Mouse (Mus musculus): ENCODE results near the gene Olfr605. TPM values are rescaled to one million over a fixed set of nuclear protein-coding genes. Genes with fewer than 3 reads are reported as not detected.
"Not testable (repeated sequence)": the region's sequence is repeated elsewhere in the genome, so short reads cannot be mapped to it uniquely, and the experiment has no call there.

Gene Olfr605
- not detected in 2 replicates for polyA plus RNA-seq (2015; fragmentation: Nextera tagmentation; extraction: Ambion mirVana)

- Histone ChIP-seq H3K27ac (no peak within 1 kb of the TSS), H3K4me2 (no peak within 1 kb of the TSS), H3K9me3 (replicated peaks) (no peaks in the 10 kb centered on the region), H3K4me1 (replicated peaks) (no peaks in the 10 kb centered on the region), H3K9ac (no peak within 1 kb of the TSS), H3K4me3 (no peak within 1 kb of the TSS), H3K36me3 (no peaks in the 10 kb centered on the region), H3K27me3 (no peaks in the 10 kb centered on the region)
- WGBS: 77% methylated on average over 1 of the region's 1 CpGs
- ATAC-seq (replicated peaks; ENCODE audit: insufficient number of reproducible peaks, insufficient read depth, low FRiP score, low read depth): no peak
Measured at GRCm38 (mm10) chr7:103445339-103445738, at the start of gene Olfr605. TSS of gene Olfr605 (minus strand) at chr7:103445439.

DNA sequence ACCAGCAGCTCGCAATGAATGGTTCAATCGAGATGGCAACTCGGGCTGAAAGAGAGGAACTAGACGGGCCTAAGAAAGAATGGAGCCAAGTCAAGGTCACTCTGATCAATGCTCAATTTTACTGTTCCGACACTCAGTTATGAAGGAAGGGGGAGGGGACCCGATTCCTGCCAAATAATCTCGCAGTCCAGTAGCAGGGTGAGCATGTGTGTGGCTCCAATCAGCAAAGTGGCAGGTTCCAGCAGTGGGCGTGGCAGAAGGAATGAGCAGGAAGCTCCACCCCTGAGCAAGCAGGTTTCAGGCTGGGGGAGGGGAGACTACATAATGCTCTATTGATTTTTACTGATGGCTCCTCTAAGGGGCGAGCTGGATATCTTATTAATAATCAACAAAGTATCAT lies 31.9 kb upstream of the Olfr605 start:
- H3K36me3 ChIP-seq; H3K9me3 ChIP-seq (replicated peaks); H3K4me3 ChIP-seq; H3K4me1 ChIP-seq (replicated peaks); ATAC-seq (replicated peaks; ENCODE audit: insufficient number of reproducible peaks, insufficient read depth, low FRiP score, low read depth); H3K27ac ChIP-seq; H3K4me2 ChIP-seq; H3K27me3 ChIP-seq; H3K9ac ChIP-seq: not testable (repeated sequence)
- 85% methylated on average over 9 of the region's 9 CpGs for WGBS

DNA sequence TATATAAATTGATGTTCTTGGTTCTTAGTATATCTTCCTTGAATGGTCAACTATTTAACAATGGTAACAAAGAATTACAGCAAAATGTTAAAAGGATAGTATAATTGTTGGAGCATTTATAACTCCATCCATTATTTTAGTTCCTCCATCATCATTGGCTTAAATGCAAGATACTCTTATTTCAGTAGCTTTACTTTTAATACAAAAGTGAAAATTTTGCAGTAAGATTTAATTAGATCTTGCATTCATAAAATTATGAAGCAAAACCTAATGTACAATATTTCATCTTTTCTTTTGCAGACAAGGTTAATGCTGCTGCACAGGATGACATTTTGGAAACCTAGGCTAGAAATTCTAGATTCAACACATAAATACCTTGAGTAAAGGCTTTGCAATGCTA lies 24.3 kb upstream of the Olfr605 start, which contains the start of gene Olfr608:
TSS of gene Olfr608 (plus strand) at position 301 of the 400 bp plus-strand sequence.
- Histone ChIP-seq H3K27me3 (no peaks in the 10 kb centered on the region), H3K27ac (no peak within 1 kb of the TSS), H3K4me1 (replicated peaks) (no peaks in the 10 kb centered on the region), H3K4me3 (no peak within 1 kb of the TSS), H3K4me2 (no peak within 1 kb of the TSS), H3K9me3 (replicated peaks) (no peaks in the 10 kb centered on the region), H3K9ac (no peak within 1 kb of the TSS), H3K36me3 (no peaks in the 10 kb centered on the region)
- ATAC-seq (replicated peaks; ENCODE audit: insufficient number of reproducible peaks, insufficient read depth, low FRiP score, low read depth): no peak

DNA sequence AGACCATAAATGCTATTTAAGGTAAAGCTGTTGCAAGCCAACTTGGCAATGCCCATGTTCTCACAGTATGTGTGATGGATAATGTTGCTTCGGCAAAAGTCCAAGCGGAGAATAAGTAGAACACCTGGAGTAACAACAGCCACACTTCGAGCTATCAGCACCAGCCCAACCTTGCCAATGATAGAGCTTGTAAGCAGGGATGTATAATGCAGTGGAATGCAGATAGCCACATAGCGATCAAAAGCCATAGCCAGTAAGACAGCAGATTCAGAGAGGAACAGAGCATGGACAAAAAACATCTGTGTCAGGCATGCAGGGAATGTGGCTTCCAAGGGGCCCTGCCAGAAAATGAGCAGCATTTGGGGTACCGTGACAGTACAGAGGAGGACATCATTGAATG lies 15.4 kb upstream of the Olfr605 start:
- Histone ChIP-seq H3K4me1 (replicated peaks) (no peaks in the 10 kb centered on the region), H3K36me3 (no peaks in the 10 kb centered on the region), H3K27me3 (no peaks in the 10 kb centered on the region), H3K9me3 (replicated peaks) (no peaks in the 10 kb centered on the region), H3K4me2 (peak overlapping the region; percentile 8; the same call in 1 of the 2 replicates), H3K9ac (no peak overlapping the region), H3K4me3 (peak overlapping the region; percentile 22; the same call in 1 of the 2 replicates), H3K27ac (peak overlapping the region; percentile 60)
- 48% methylated on average over 5 of the region's 5 CpGs for WGBS
- peak; percentile 86 for ATAC-seq (replicated peaks; ENCODE audit: insufficient number of reproducible peaks, insufficient read depth, low FRiP score, low read depth)

- Histone ChIP-seq H3K4me2 (no peak within 1 kb of the TSS), H3K4me1 (replicated peaks) (no peaks in the 10 kb centered on the region), H3K9ac (no peak within 1 kb of the TSS), H3K4me3 (no peak within 1 kb of the TSS), H3K27me3 (no peaks in the 10 kb centered on the region), H3K36me3 (no peaks in the 10 kb centered on the region), H3K9me3 (replicated peaks) (no peaks in the 10 kb centered on the region), H3K27ac (no peak within 1 kb of the TSS)
- no peak for ATAC-seq (replicated peaks; ENCODE audit: insufficient number of reproducible peaks, insufficient read depth, low FRiP score, low read depth)
- 84% methylated on average over 2 of the region's 2 CpGs for WGBS
Measured at GRCm38 (mm10) chr7:103448746-103449145, 3.5 kb upstream of the Olfr605 start, which contains the start of gene Olfr606. TSS of gene Olfr606 (plus strand) at chr7:103449046.

GRCm38 (mm10) chr7:103414772-103415171 lies 30.5 kb downstream of the Olfr605 start, which contains the start of gene Usp17lc:
TSS of gene Usp17lc (plus strand) at chr7:103415072.
- not testable (repeated sequence) for H3K27me3 ChIP-seq; H3K27ac ChIP-seq; H3K4me3 ChIP-seq; ATAC-seq (replicated peaks; ENCODE audit: insufficient number of reproducible peaks, insufficient read depth, low FRiP score, low read depth); H3K4me2 ChIP-seq; H3K9me3 ChIP-seq (replicated peaks); H3K36me3 ChIP-seq; H3K4me1 ChIP-seq (replicated peaks); H3K9ac ChIP-seq
- WGBS: 53% methylated on average over 1 of the region's 1 CpGs

GRCm38 (mm10) chr7:103406521-103407055 lies 38.7 kb downstream of the Olfr605 start:
- not testable (repeated sequence) for H3K4me2 ChIP-seq; H3K27ac ChIP-seq; H3K9ac ChIP-seq; H3K9me3 ChIP-seq (replicated peaks); H3K36me3 ChIP-seq; H3K4me1 ChIP-seq (replicated peaks); ATAC-seq (replicated peaks; ENCODE audit: insufficient number of reproducible peaks, insufficient read depth, low FRiP score, low read depth); H3K27me3 ChIP-seq; H3K4me3 ChIP-seq
- 69% methylated on average over 3 of the region's 3 CpGs for WGBS

- WGBS: 17% methylated on average over 1 of the region's 1 CpGs
- Histone ChIP-seq H3K4me2 (no peak overlapping the region), H3K9me3 (replicated peaks) (no peaks in the 10 kb centered on the region), H3K4me1 (replicated peaks) (no peaks in the 10 kb centered on the region), H3K36me3 (no peaks in the 10 kb centered on the region), H3K4me3 (no peak overlapping the region), H3K9ac (no peak overlapping the region), H3K27me3 (no peaks in the 10 kb centered on the region), H3K27ac (no peak overlapping the region)
- ATAC-seq (replicated peaks; ENCODE audit: insufficient number of reproducible peaks, insufficient read depth, low FRiP score, low read depth): no peak
Measured at GRCm38 (mm10) chr7:103398981-103399380, 46.3 kb downstream of the Olfr605 start.

DNA sequence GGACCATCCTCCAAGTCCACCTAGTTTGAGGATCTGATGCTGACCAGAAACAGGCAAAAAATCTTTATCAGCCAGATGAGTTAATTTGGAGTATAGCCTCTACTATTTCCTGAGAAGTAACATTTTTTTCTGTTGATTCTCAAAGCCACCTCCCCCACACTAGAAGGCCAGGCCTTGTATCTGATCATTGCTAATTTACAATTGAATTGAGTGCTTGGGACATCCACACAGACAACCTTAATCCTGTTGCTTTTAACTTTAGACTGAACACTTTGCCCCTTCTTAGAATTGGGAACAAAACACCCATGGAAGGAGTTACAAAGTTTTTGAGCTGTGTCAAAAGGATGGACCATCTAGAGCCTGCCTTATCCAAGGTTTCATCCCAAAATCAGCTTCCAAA lies 47.5 kb downstream of the Olfr605 start:
- Histone ChIP-seq H3K4me3 (no peak overlapping the region), H3K27me3 (no peaks in the 10 kb centered on the region), H3K4me2 (no peak overlapping the region), H3K27ac (no peak overlapping the region), H3K9ac (no peak overlapping the region), H3K4me1 (replicated peaks) (no peaks in the 10 kb centered on the region), H3K36me3 (no peaks in the 10 kb centered on the region), H3K9me3 (replicated peaks) (no peaks in the 10 kb centered on the region)
- ATAC-seq (replicated peaks; ENCODE audit: insufficient number of reproducible peaks, insufficient read depth, low FRiP score, low read depth): no peak

Small RNAs within 50 kb of the gene (microRNA-seq; reads per million reads assigned to microRNA genes)
- not detected for gene Gm25774

Other genes with a start within 250 kb of the Olfr605 start
- not detected in 2 replicates for gene Olfr593, start 233.6 kb downstream of the Olfr605 start, polyA plus RNA-seq (2015; fragmentation: Nextera tagmentation; extraction: Ambion mirVana)
- not detected in 2 replicates for gene Olfr594, start 228.4 kb downstream of the Olfr605 start, polyA plus RNA-seq (2015; fragmentation: Nextera tagmentation; extraction: Ambion mirVana)
- not detected in 2 replicates for gene Usp17ld, start 192.9 kb downstream of the Olfr605 start, polyA plus RNA-seq (2015; fragmentation: Nextera tagmentation; extraction: Ambion mirVana)
- gene Olfr596, start 139.8 kb downstream of the Olfr605 start, polyA plus RNA-seq (2015; fragmentation: Nextera tagmentation; extraction: Ambion mirVana): not detected in 2 replicates
- not detected in 2 replicates for gene Olfr597, start 129.1 kb downstream of the Olfr605 start, polyA plus RNA-seq (2015; fragmentation: Nextera tagmentation; extraction: Ambion mirVana)
- not detected in 2 replicates for gene Olfr598, start 121.9 kb downstream of the Olfr605 start, polyA plus RNA-seq (2015; fragmentation: Nextera tagmentation; extraction: Ambion mirVana)
- gene Olfr599, start 109.5 kb downstream of the Olfr605 start, polyA plus RNA-seq (2015; fragmentation: Nextera tagmentation; extraction: Ambion mirVana): not detected in 2 replicates
- gene Olfr600, start 95.8 kb downstream of the Olfr605 start, polyA plus RNA-seq (2015; fragmentation: Nextera tagmentation; extraction: Ambion mirVana): not detected in 2 replicates
- not detected in 2 replicates for gene Olfr601, start 82.8 kb downstream of the Olfr605 start, polyA plus RNA-seq (2015; fragmentation: Nextera tagmentation; extraction: Ambion mirVana)
- gene Olfr603, start 59.3 kb downstream of the Olfr605 start, polyA plus RNA-seq (2015; fragmentation: Nextera tagmentation; extraction: Ambion mirVana): not detected in 2 replicates
- gene Usp17lc, start 30.4 kb downstream of the Olfr605 start, polyA plus RNA-seq (2015; fragmentation: Nextera tagmentation; extraction: Ambion mirVana): not detected in 2 replicates
- not detected in 2 replicates for gene Olfr606, start 3.6 kb upstream of the Olfr605 start, polyA plus RNA-seq (2015; fragmentation: Nextera tagmentation; extraction: Ambion mirVana)
- gene Olfr607, start 18.7 kb upstream of the Olfr605 start, polyA plus RNA-seq (2015; fragmentation: Nextera tagmentation; extraction: Ambion mirVana): 0.31 and 0.47 TPM in 2 replicates
- gene Olfr608, start 24.4 kb upstream of the Olfr605 start, polyA plus RNA-seq (2015; fragmentation: Nextera tagmentation; extraction: Ambion mirVana): 0.52 and 0.59 TPM in 2 replicates
- 0.04 and 0.19 TPM in 2 replicates for gene Olfr609, start 52.6 kb upstream of the Olfr605 start, polyA plus RNA-seq (2015; fragmentation: Nextera tagmentation; extraction: Ambion mirVana)
- not detected in 2 replicates for gene Olfr610, start 66.7 kb upstream of the Olfr605 start, polyA plus RNA-seq (2015; fragmentation: Nextera tagmentation; extraction: Ambion mirVana)
- gene Olfr611, start 75.4 kb upstream of the Olfr605 start, polyA plus RNA-seq (2015; fragmentation: Nextera tagmentation; extraction: Ambion mirVana): not detected in 2 replicates
- not detected in 2 replicates for gene Olfr612, start 97.3 kb upstream of the Olfr605 start, polyA plus RNA-seq (2015; fragmentation: Nextera tagmentation; extraction: Ambion mirVana)
- not detected in 2 replicates for gene Olfr613, start 102.6 kb upstream of the Olfr605 start, polyA plus RNA-seq (2015; fragmentation: Nextera tagmentation; extraction: Ambion mirVana)
- not detected in 2 replicates for gene Olfr615, start 110.6 kb upstream of the Olfr605 start, polyA plus RNA-seq (2015; fragmentation: Nextera tagmentation; extraction: Ambion mirVana)
- not detected in 2 replicates for gene Olfr616, start 123.7 kb upstream of the Olfr605 start, polyA plus RNA-seq (2015; fragmentation: Nextera tagmentation; extraction: Ambion mirVana)
- not detected in 2 replicates for gene Olfr617, start 127.6 kb upstream of the Olfr605 start, polyA plus RNA-seq (2015; fragmentation: Nextera tagmentation; extraction: Ambion mirVana)
- not detected in 2 replicates for gene Olfr618, start 144.7 kb upstream of the Olfr605 start, polyA plus RNA-seq (2015; fragmentation: Nextera tagmentation; extraction: Ambion mirVana)
- not detected in 2 replicates for gene Olfr619, start 155.1 kb upstream of the Olfr605 start, polyA plus RNA-seq (2015; fragmentation: Nextera tagmentation; extraction: Ambion mirVana)
- not detected in 2 replicates for gene Olfr620, start 167.1 kb upstream of the Olfr605 start, polyA plus RNA-seq (2015; fragmentation: Nextera tagmentation; extraction: Ambion mirVana)
- not detected in 2 replicates for gene Olfr622, start 197.3 kb upstream of the Olfr605 start, polyA plus RNA-seq (2015; fragmentation: Nextera tagmentation; extraction: Ambion mirVana)
- not detected in 2 replicates for gene Olfr623, start 218.3 kb upstream of the Olfr605 start, polyA plus RNA-seq (2015; fragmentation: Nextera tagmentation; extraction: Ambion mirVana)
- 0.03 TPM in 2 replicates for gene Olfr624, start 225.8 kb upstream of the Olfr605 start, polyA plus RNA-seq (2015; fragmentation: Nextera tagmentation; extraction: Ambion mirVana)
- gene Olfr625-ps1, start 237.3 kb upstream of the Olfr605 start, polyA plus RNA-seq (2015; fragmentation: Nextera tagmentation; extraction: Ambion mirVana): not detected in 2 replicates